Mouse (Mus musculus) brain, adult 2 months (tissue): Measurements from ENCODE around the gene Nupr1l.
"Not testable (repeated sequence)": the region's sequence is repeated elsewhere in the genome, so short reads cannot be mapped to it uniquely, and the experiment has no call there.

ENCODE experiments used
- DNase-seq: peaks from one replicate; pipeline ENCODE4 v3.0.0; 2011; ENCODE audit warnings: low read depth, low spot score

Gene Nupr1l

DNA sequence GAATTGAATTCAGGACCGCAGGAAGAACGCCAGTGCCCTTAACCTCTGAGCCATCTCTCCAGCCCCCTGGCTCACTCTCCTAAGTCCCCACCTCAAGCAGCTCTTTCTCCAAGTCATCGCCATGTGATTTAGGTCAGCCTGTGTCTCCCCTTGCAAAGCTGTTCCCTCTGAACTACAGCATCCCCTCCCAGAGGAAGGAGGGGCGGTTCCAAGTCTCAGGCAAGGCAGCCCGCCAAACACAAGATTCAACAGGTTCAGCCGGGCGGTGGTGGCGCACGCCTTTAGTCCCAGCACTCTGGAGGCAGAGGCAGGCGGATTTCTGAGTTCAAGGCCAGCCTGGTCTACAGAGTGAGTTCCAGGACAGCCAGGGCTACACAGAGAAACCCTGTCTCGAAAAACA is 7.2 kb downstream of the Nupr1l start:
- DNase-seq = not testable (repeated sequence)

DNA sequence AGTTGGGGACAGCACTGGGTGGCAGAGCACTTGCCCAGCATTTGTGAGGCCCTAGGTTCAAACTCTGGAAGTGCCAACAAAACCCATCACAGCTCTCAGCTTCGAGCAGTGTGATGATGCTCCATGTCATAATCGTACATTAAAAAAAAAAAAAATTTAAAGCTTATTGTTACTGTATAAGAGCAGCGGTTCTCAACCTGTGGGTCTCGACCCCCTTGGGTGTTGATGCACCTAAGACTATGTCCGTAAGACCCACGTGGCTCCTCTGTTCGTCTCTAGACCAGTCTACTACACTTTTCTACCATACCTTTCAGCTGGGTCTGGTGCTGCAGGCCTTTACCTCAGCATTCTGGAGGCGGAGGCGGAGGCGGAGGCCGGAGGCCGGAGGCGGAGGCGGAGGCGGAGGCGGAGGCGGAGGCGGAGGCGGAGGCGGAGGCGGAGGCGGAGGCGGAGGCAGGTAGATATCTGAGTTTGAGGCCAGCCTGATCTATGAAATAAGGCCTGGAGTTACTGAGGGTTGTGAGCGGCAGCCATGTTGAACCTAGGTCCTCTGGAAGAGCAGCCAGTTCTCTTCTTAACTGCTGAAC is 9.8 kb downstream of the Nupr1l start:
- DNase-seq = no peak

DNA sequence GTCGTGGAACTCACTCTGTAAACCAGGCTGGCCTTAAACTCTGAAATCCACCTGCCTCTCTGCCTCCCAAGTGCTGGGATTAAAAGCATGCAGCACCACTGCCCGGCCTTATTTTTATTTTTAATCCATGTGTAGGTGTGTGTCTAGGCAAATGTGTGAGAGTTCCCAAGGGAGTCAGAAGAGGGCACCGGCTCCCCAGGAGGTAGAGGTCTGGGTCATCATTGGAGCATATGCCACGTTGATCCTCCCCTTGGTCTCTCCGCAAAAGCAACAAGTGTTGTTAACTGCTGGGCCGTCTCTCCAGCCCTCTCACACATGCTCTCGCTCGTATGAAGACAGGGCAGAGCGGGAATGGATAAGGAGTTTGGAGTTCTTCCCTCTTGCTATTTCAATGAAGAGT is 10.4 kb downstream of the Nupr1l start:
- DNase-seq = no peak

DNA sequence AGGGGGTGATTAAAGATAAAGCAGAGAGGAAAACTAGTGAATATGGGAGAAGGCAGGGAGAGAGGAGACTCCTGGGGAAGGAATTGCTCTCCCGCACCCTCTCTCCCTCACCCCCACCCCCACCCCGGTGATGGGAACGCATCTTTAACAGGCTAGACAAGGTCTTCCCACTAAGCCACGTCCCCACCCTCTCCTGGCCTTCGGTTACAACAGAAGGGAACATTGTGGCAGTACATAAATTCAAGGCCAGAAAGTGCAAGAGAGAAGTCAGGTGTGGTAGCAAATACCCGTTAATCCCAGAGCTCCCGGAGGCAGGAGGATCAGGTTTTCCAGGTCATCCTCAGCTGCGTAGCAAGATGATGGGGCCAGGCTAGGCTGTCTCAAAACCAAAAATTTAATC is 11.0 kb downstream of the Nupr1l start:
- DNase-seq = no peak

DNA sequence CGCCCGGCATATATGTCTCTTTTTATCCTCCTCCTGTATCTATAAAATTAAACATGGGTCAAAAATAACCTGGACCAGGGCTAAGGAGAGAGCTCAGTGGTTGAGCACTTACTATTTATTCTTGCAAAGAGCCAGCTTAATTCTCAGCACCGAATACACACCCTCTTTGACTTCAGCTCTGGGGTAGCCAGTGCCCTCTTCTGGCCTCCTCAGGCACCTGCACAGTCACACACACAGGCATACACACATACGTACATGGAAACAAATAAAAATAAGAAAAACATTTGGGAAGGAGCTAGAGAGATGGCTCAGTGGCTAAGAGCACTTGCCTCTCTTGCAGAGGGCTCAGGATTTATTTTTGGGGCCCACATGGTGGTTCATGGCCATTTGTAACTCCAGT is 13.6 kb downstream of the Nupr1l start:
- DNase-seq = no peak

DNA sequence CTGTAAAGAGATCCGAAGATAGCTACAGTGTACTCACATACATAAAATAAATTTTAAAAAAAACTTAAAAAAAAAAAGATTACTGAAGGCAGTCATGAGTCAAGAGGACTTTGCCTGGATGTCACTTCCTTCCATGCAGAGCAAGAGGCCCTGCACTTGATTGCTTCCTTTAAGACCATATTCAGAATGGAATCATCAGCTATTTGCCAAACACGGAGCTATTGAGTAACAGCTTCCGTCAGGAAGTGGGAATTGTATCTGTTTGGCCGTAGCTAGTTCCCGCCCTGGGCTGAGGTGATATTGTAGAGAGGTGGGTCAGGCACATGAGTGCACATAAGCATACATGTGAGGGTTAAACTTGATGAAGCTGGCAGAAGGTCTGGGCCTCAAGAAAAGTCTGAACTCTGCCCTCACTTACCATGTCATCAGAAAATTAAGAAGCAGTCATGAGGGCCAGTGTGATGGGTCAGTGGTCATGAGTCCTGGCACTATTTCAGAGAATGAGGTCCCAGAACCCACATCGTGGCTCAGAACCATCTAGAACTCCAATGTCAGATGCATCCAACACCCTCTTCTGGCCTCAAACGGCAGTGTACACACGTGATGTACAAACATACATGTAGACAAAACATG is 16.6 kb downstream of the Nupr1l start:
- no peak for DNase-seq

DNA sequence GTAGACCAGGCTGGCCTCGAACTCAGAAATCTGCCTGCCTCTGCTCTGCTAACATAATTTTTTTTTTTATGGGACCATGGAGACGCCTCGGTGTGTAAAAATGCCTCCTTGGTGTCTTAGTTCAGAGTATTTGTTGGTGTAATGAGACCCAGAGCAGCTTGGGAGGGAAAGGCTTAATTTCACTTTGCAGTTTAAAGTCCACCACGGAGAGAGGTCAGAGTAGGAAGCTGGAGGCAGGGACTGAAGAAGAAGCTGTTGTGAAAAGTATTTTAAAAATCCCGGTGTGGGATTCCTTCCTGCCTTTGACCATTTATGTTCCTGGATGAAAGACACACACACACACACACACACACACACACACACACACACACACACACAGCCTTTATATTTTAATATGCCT is 17.6 kb downstream of the Nupr1l start:
- DNase-seq = no peak

DNA sequence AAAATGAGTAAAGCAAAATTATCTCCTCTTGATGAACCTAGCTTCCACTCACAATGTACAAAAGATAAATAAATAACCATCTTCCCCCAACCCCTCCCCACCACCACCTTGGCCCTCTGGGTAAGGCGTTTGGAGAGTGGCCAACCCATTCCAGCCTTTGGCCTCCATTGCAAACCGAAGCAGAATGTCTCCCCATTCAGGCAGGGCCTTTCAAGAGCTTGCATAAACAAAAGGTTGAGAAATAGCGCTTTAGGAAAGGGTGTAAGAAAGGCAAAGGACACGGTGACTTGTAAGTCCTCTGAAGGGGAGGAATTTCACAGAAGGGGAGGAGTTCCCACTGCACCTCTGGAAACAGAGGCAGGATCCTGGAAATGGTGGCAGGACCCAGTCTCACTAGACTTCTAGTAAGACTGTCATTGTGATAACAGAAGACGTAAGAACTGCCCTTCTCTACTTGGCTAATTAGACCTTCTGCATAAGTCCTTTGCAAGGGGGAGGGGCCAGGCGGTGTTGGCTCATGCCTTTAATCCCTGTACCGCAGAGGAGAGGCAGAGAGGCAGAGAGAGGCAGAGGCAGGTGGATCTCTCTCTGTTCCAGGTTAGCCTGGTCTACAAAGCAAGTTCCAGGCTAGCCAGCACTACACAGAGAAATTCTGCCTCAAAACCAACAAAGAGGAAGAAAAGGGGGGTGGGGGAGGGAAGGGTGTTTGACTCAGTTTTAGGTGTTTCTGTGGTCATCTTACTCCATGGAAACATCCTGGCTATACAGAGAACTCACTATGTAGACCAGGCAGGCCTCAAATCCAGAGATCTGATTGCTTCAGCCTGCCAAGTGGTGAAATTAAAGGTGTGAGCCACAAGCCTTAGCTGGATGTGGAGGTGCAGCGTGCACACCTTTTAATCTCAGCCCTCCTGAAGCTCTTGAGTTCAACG is 21.9 kb downstream of the Nupr1l start:
- no peak for DNase-seq

DNA sequence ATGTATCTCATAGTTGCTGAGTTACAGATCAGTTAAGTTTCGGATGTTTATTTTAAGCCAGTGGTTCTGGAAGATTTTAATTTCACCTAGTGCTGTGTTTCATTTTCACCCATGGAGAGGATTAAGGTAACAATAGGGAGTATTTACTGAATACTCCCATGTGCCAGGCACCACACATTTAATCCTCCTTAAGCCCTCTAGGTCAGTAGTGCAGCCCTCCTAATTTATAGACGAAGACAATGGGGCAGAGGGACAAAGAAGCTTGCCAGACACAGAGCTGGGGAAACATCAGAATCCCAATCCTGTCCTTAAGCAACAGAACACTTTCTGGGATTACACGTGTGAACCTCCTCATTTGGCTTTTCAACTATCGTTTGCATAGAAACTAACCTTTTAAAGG is 28.6 kb downstream of the Nupr1l start:
- DNase-seq = no peak

DNA sequence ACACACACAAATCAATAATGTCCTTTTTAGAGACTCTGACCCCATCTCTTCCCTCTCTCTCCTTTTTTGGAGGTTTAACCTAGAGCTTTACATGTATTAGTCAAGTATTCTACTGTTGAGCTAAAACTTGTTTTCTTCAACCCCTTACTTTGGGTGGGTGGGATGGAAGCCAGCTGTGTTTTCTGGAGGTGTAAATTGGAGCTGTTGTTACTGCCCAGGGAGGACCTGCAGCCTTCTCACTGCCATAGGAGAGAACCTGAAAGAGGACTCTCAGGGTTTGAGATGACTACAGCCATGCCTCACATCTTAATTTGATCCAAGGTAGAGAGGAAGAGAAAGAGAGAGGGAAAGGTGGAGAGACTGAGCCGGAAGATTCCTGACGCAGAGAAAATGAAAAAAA is 31.9 kb downstream of the Nupr1l start:
- DNase-seq = no peak

DNA sequence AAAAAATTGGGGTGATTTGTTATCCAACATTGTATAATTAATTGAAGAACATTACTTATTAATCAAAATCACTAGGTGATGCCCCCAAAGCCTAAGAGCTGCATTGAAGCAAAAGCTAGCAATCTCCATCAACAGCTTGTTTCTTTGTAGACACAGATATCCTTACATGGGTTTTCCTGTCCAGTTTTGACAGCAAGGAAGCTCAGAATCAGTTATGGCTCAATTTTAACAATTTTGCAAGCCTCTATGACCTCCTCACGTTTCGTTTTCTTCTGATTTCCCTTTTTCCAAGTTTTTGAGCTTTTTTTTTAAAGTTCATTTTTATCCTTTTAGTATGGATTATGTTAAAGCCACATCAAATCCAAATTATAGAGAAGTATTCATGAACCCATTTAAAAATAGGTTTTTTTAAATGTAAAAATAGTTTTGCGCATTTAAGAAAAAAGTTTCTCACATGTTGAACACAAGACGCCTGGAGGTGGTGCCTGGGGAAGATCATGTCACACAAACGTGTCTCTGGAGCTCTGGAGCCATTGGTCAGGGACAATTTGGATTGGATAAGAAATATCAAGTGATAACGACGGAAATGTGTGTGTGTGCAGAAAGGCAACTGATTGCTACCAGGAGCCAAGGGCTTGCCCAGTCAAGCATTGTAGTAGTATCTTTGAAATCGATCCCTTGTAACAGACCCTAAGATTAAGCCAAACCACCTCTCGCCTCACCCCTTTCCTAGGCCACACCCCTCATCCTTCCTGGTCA is 32.6 kb downstream of the Nupr1l start:
- no peak for DNase-seq

DNA sequence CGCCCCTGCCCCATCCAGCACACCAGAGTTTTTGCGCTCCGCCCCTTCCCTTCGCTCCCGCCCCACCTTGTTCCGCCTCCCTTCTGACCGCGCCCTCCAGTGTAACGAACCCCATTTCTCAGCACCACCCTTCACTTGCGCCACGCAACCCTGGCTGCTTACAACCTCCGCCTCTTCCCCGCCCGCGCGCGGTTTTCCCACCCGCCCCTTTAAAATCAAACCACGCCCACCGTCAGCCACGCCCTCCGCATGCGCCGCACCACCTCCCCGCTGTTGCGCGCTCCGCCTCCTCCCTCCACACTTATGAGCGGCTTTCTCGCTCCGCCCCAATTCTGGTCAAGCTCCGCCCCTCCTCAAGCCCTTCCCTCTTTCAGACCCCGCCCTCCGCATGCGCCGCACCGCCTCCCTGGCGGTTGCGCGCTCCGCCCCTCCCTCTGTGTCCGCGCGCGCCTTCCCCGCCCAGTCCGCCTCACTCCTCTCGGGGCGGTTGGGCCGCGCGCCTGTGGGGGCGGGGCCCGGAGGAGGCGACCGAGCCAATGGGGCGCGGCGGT is 33.2 kb downstream of the Nupr1l start, which contains the start of gene Vkorc1l1:
Gene Vkorc1l1 (plus strand): TSS at position 476 of the 551 bp plus-strand sequence.
- peak; percentile 100 for DNase-seq

DNA sequence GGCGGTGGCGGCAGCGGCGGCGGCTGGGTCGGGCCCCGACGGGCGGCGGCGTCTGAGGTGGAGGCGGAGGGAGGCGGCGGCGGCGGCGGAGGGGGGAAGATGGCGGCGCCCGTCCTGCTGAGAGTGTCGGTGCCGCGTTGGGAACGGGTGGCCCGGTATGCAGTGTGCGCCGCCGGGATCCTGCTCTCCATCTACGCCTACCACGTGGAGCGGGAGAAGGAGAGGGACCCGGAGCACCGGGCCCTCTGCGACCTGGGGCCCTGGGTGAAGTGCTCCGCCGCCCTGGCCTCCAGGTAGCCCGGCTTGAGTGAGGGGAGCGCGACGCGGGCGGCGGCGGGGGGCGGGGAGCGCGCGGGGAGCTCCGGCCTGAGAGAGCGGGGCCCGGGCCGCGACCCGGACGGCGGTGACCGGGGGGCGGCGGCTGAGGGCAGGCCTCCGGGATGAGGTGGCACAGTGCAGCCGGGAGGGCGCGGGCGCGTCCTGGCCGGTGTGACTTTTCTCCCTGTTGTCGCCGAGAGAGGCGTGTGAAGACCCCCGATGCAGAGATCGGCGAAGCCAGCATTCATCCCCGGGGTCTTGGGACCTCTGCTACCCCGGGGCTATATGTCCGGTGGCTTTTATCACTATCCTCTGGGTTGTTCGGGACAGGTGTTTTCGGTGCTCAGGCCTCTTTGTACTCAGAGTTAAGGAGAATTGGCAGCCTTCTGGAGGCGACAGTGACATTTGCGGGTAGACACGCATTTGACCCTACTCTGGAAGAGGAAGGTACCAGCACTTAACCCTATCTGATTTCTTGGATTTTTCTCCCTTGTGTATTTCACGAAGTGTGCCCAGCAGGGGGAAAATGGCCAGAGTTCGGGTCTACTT is 34.0 kb downstream of the Nupr1l start:
- DNase-seq = peak; percentile 21

DNA sequence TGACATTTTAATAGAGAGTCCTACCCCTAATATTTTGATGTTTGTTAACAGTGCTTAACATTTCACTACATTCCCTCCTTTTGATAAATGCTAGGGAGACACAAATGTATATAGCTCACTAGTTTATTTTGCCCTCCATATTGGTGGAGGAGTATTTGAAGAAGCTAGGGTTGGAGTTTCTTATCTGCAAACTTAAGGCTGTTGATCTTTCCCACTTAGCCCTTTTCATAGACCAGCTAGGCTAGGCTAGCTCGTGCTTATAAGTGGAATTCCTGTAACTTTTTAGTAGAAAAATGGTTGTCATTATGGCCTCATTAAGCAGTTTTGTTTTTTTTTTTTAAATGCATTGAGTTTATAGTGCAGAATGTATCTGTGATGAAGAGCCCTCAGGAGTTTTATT is 35.1 kb downstream of the Nupr1l start:
- DNase-seq = no peak

DNA sequence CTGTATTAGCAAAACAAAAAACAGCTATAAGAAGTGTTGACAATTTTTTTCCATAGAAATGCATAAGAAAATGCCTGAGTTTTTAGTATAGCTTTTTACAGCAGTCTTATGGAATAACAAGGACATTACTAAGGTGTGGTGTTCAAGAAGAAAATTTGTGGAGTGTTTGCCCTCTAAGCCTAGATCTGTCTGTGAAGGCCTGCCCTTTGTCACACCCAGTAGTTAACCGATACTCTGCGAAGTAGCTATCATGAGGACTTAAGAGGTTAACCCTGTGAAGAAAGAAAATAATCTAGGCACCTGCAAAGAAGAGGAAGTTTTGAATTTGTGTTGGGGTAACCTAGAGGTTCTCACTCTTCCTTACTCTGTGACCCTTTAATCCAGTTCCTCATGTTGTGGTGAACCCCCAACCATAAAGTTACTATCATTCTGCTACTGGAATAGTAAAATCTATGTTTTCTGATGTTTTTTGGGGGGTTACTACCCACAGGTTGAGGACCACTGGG is 39.2 kb downstream of the Nupr1l start:
- no peak for DNase-seq

DNA sequence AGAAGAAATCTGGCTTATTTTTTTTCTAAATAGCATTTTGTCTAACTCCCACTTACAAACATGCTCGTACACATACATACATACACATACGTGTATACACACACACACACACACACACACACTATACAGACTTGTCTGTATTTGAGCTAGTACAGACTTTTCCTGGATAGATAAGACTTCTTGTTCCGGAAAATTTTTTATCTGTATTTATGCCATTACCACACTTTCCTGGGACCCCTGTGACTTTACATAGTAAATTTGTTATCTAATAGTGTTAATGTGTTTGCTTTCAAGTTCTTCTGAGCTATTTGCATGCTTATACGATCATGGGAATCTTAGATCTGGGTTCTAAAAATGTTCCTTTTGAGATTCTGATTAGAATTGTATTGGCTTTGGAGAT is 43.8 kb downstream of the Nupr1l start:
- DNase-seq = no peak

DNA sequence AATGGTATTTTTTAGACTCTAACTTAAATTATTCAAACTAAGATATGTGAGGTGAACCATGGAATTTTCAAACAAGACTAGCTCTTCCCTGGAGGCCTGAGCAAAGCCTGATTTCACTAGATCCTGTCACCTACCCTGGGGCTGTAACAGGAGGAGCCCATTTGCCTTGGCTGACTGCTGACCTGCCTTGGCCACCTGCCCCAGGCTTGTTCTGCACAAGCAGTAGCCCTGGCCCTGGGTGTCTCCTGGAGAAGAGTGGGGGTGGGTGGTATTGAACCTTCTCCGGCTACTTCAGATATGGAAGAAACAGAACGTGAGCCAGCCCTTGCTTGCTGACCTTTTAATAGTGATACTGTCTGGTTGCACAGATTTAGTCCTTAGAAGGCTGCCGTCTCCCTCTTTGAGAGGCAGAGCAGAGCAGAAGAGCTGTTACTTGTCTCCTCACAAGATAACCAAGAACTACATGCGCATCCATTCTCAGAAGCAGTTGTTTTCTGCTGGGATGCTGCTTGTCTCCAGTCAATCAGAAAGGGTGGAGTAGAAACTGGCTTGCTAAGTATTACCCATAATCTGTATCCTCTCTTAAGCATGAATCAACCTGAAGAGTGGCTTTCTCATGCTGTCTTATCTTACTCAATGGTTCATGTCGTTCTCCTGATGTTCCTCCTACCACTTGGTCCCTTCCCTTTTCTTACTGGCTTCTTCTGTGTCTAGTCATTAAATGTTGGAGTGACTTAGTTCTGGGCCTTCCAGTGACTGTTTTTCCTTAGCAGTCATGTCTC is 46.3 kb downstream of the Nupr1l start:
- peak; percentile 47 for DNase-seq

DNA sequence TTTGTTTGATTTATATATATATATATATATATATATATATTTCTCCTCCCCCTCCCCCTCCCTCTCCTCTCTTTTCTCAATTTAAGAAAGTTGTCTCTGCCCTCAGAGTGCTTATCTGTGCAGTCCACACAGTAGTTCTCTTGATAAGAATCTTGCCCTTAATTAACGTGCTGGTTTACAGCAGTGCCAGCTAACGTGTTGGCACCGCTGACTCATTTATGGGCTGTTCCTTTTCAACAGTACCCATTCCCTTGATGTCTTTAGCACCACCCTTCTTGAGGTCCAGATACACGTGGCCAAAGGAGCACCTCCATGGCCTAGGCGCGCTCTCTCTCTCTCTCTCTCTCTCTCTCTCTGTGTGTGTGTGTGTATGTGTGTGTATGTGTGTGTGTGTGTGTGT is 47.5 kb downstream of the Nupr1l start:
- DNase-seq = no peak

DNA sequence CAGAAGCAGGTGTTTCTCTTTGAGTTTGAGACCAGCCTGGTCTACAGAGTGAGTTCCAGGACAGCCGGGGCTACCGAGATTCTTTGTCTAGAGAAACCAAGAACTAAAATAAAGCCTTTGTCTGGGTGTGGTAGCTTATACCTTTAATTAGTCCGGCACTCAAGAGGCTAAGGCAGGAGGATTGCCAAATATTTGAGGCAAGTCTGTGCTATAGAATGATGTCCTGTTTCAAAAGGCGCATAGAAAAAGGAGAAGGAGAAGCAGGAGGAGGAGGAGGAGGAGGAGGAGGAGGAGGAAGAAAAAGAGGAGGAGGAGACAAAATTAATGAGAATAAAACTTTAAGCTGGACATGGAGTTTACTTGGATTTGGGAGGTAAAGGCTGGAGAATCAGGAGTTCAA is 54.9 kb downstream of the Nupr1l start:
- no peak for DNase-seq
